Comparison of ENCODE assay signal across 11 mouse cellular contexts in genomic region chr8:105294776-105295175, GRCm38 (mm10). TPM values are rescaled to one million over a fixed set of nuclear protein-coding genes. Genes with fewer than 3 reads are reported as not detected.
A peak's percentile ranks its signal among the peaks of the same experiment; 100 is the strongest.
DNase-seq lines count a peak whose midpoint lies in the region; ATAC-seq and TF ChIP-seq lines count a peak whose summit lies in the region.
"Had no signal": no experiment of that assay in that cellular context is flagged by ENCODE, and none has a peak within 500 bp of the region (broad histone marks: within the 10 kb centered on the region; RNA-seq: fewer than 3 reads in every experiment).

No protein-coding gene starts in this region.

- H3K4me3 ChIP-seq in heart, embryonic 11.5 days (ENCODE audit: low read depth, low read length), result no peak overlapping the region
- H3K4me3 ChIP-seq in lung, adult 2 months (replicated peaks; ENCODE audit: extremely low read depth, low read depth, low read length), result peak overlapping the region; percentile 70
- peak overlapping the region; percentile 55 for H3K4me3 ChIP-seq in brown adipose tissue, adult 24 weeks (ENCODE audit: insufficient read depth, low read depth, low read length)
- peak overlapping the region; percentile 17; the same call in 1 of the 2 replicates for H3K4me3 ChIP-seq in liver, embryonic 15.5 days (replicated peaks)

- H3K9ac ChIP-seq in heart, embryonic 11.5 days (ENCODE audit: low read depth, low read length), result no peak overlapping the region
- H3K9ac ChIP-seq in liver, embryonic 15.5 days, result no peak overlapping the region

- no peaks in the 10 kb centered on the region for H3K9me3 ChIP-seq in heart, embryonic 11.5 days (replicated peaks; ENCODE audit: control insufficient read depth, low read length)
- H3K9me3 ChIP-seq in liver, embryonic 15.5 days (replicated peaks), result no peaks in the 10 kb centered on the region

- H3K27me3 ChIP-seq in heart, embryonic 11.5 days (ENCODE audit: control insufficient read depth, insufficient read depth, low read length), result peaks cover 15% of the 10 kb centered on the region
- peaks cover 17% of the 10 kb centered on the region for H3K27me3 ChIP-seq in liver, embryonic 15.5 days

- 64% methylated on average over 9 of the region's 9 CpGs for WGBS in heart, embryonic 11.5 days (ENCODE audit: insufficient replicate concordance)
- WGBS in lung, adult 2 months, result 56% methylated on average over 9 of the region's 9 CpGs
- 73% methylated on average over 9 of the region's 9 CpGs for WGBS in liver, embryonic 15.5 days (ENCODE audit: insufficient replicate concordance)

- DNase-seq in heart, adult 11 months, result no peak
- no peak for DNase-seq in lung, adult 2 months
- no peak for DNase-seq in lung, postnatal 14 days
- no peak for DNase-seq in urinary bladder, postnatal 25 days (ENCODE audit: low spot score)
- DNase-seq in layer of hippocampus, adult 11-12 months (ENCODE audit: low spot score), result no peak
- DNase-seq: right cerebral cortex, postnatal 14 days had no signal

- peaks cover 6% of the 10 kb centered on the region; the same call in 1 of the 2 replicates for H3K36me3 ChIP-seq in heart, embryonic 11.5 days (ENCODE audit: control insufficient read depth, insufficient read depth, low read length)
- H3K36me3 ChIP-seq in liver, embryonic 15.5 days (replicated peaks), result peaks cover 11% of the 10 kb centered on the region

- no peak for TF ChIP-seq CTCF in lung, adult 2 months (IDR thresholded peaks at IDR 0.05; ENCODE audit: insufficient read depth, low read length)

- no peak overlapping the region; the same call in 1 of the 2 replicates for H3K27ac ChIP-seq in heart, embryonic 11.5 days (ENCODE audit: low read depth, low read length)
- H3K27ac ChIP-seq in brown adipose tissue, adult 24 weeks (replicated peaks; ENCODE audit: low read depth, low read length), result peak overlapping the region; percentile 80
- no peak overlapping the region for H3K27ac ChIP-seq in liver, embryonic 15.5 days (replicated peaks)

- H3K4me2 ChIP-seq in heart, embryonic 11.5 days, result peak overlapping the region; percentile 28
- peak overlapping the region; percentile 23 for H3K4me2 ChIP-seq in liver, embryonic 15.5 days

- TF ChIP-seq POLR2A in lung, adult 2 months (IDR thresholded peaks at IDR 0.05; ENCODE audit: borderline replicate concordance, extremely low read depth, low read depth, low read length), result no peak

- H3K4me1 ChIP-seq in heart, embryonic 11.5 days (ENCODE audit: control insufficient read depth, insufficient read depth, low read length), result peaks cover 24% of the 10 kb centered on the region
- H3K4me1 ChIP-seq in lung, adult 2 months (ENCODE audit: control insufficient read depth, insufficient read depth, low read length), result peaks cover 27% of the 10 kb centered on the region
- H3K4me1 ChIP-seq in brown adipose tissue, adult 24 weeks (ENCODE audit: control insufficient read depth, insufficient read depth, insufficient read length, low read length), result peaks cover 11% of the 10 kb centered on the region
- H3K4me1 ChIP-seq in liver, embryonic 15.5 days (replicated peaks), result peaks cover 53% of the 10 kb centered on the region

- no peak for ATAC-seq in heart, embryonic 11.5 days (replicated peaks; ENCODE audit: insufficient number of reproducible peaks, low FRiP score, low TSS enrichment)
- ATAC-seq in liver, embryonic 15.5 days (ENCODE audit: insufficient read depth), result no peak
- ATAC-seq: activated CD4-positive, CD25-positive, alpha-beta regulatory T cell, adult 4 months; CD4-positive, CD25-positive, alpha-beta regulatory T cell, adult 4 months had no signal

RNA-seq across cellular contexts. Expression of gene Exoc3l, which starts 1.1 kb away (rescaled TPM):
- polyA plus RNA-seq in heart, embryonic 11.5 days (2014; fragmentation: Nextera tagmentation; extraction: Ambion mirVana), result 10.8 and 15.0 TPM in 2 replicates
- polyA plus RNA-seq in lung, adult 2 months (2012; rRNA removed), result 49.2 and 57.5 TPM in 2 replicates
- 0.83 and 3.3 TPM in 2 replicates for polyA plus RNA-seq in brown adipose tissue, adult 24 weeks (2012; ENCODE audit: insufficient read depth, insufficient read length, missing spikeins)
- polyA plus RNA-seq in liver, embryonic 15.5 days (2015; fragmentation: Nextera tagmentation; extraction: Ambion mirVana), result 6.0 and 6.7 TPM in 2 replicates

RNA-seq across cellular contexts. Expression of gene E2f4, which starts 2.7 kb away (rescaled TPM):
- 70.7 and 81.9 TPM in 2 replicates for polyA plus RNA-seq in heart, embryonic 11.5 days (2014; fragmentation: Nextera tagmentation; extraction: Ambion mirVana)
- polyA plus RNA-seq in lung, adult 2 months (2012; rRNA removed), result 109 and 127 TPM in 2 replicates
- 22.5 and 27.0 TPM in 2 replicates for polyA plus RNA-seq in brown adipose tissue, adult 24 weeks (2012; ENCODE audit: insufficient read depth, insufficient read length, missing spikeins)
- 197 and 211 TPM in 2 replicates for polyA plus RNA-seq in liver, embryonic 15.5 days (2015; fragmentation: Nextera tagmentation; extraction: Ambion mirVana)

RNA-seq across cellular contexts. Expression of gene 4931428F04Rik, which starts 5.1 kb away (rescaled TPM):
- polyA plus RNA-seq in heart, embryonic 11.5 days (2014; fragmentation: Nextera tagmentation; extraction: Ambion mirVana), result 4.5 and 6.7 TPM in 2 replicates
- 4.2 and 6.0 TPM in 2 replicates for polyA plus RNA-seq in lung, adult 2 months (2012; rRNA removed)
- 0.63 and 1.4 TPM in 2 replicates for polyA plus RNA-seq in brown adipose tissue, adult 24 weeks (2012; ENCODE audit: insufficient read depth, insufficient read length, missing spikeins)
- 0.59 and 0.68 TPM in 2 replicates for polyA plus RNA-seq in liver, embryonic 15.5 days (2015; fragmentation: Nextera tagmentation; extraction: Ambion mirVana)

RNA-seq across cellular contexts. Expression of gene Elmo3, which starts 10.6 kb away (rescaled TPM):
- polyA plus RNA-seq in heart, embryonic 11.5 days (2014; fragmentation: Nextera tagmentation; extraction: Ambion mirVana), result 2.9 and 4.2 TPM in 2 replicates
- 39.2 and 50.3 TPM in 2 replicates for polyA plus RNA-seq in lung, adult 2 months (2012; rRNA removed)
- 1.1 and 4.7 TPM in 2 replicates for polyA plus RNA-seq in brown adipose tissue, adult 24 weeks (2012; ENCODE audit: insufficient read depth, insufficient read length, missing spikeins)
- 3.4 and 4.4 TPM in 2 replicates for polyA plus RNA-seq in liver, embryonic 15.5 days (2015; fragmentation: Nextera tagmentation; extraction: Ambion mirVana)

RNA-seq across cellular contexts. Expression of gene Nol3, which starts 18.8 kb away (rescaled TPM):
- 1.8 and 2.0 TPM in 2 replicates for polyA plus RNA-seq in heart, embryonic 11.5 days (2014; fragmentation: Nextera tagmentation; extraction: Ambion mirVana)
- 10.7 and 11.8 TPM in 2 replicates for polyA plus RNA-seq in lung, adult 2 months (2012; rRNA removed)
- polyA plus RNA-seq in brown adipose tissue, adult 24 weeks (2012; ENCODE audit: insufficient read depth, insufficient read length, missing spikeins), result 57.4 and 71.2 TPM in 2 replicates
- polyA plus RNA-seq in liver, embryonic 15.5 days (2015; fragmentation: Nextera tagmentation; extraction: Ambion mirVana), result 0.22 and 0.30 TPM in 2 replicates
- polyA plus RNA-seq: activated CD4-positive, CD25-positive, alpha-beta regulatory T cell, adult 4 months had no signal
